Mouse (Mus musculus) heart, postnatal 0 days (tissue): ENCODE measurements at regions not wholly inside any gene's neighbourhood (a gene's known extent, or its start where the extent isn't known, plus 50 kb on each side); places are given as distances from the start of the nearest gene placed in this dataset.

Experiments used
- CTCF ChIP-seq: IDR thresholded peaks from 2 replicates; pipeline ENCODE4 v1.5.1; 2016; ENCODE audit warnings: antibody characterized with exemption, control low read depth, low read depth
- EP300 ChIP-seq: IDR thresholded peaks from 2 replicates; pipeline ENCODE4 v1.6.1; 2016; ENCODE audit warnings: antibody characterized with exemption, low read depth

GRCm38 (mm10) chr13:37134518-37134917 is 84.5 kb upstream of the F13a1 start:
- TF ChIP-seq CTCF: no peak
- no peak for TF ChIP-seq EP300
